8 mouse cellular contexts compared by ENCODE assay signal in genomic region chr13:75090411-75090779, GRCm38 (mm10). TPM values are rescaled to one million over a fixed set of nuclear protein-coding genes. Genes with fewer than 3 reads are reported as not detected.
DNase-seq lines count a peak whose midpoint lies in the region; ATAC-seq and TF ChIP-seq lines count a peak whose summit lies in the region.

No protein-coding gene starts in this region.

- peak overlapping the region; percentile 33 for H3K4me3 ChIP-seq in heart, embryonic 11.5 days (ENCODE audit: low read depth, low read length)
- peak overlapping the region; percentile 27 for H3K4me3 ChIP-seq in thymus, adult 2 months (ENCODE audit: control insufficient read depth, insufficient read depth, low read length)
- peak overlapping the region; percentile 28 for H3K4me3 ChIP-seq in liver, postnatal 0 days (ENCODE audit: low read depth, low read length)

- ATAC-seq in heart, embryonic 11.5 days (replicated peaks; ENCODE audit: insufficient number of reproducible peaks, low FRiP score, low TSS enrichment): no peak
- ATAC-seq in liver, postnatal 0 days: no peak

- H3K9me3 ChIP-seq in heart, embryonic 11.5 days (replicated peaks; ENCODE audit: control insufficient read depth, low read length): no peaks in the 10 kb centered on the region
- H3K9me3 ChIP-seq in liver, postnatal 0 days (ENCODE audit: low read length): no peaks in the 10 kb centered on the region

- H3K27me3 ChIP-seq in heart, embryonic 11.5 days (ENCODE audit: control insufficient read depth, insufficient read depth, low read length): peaks cover 19% of the 10 kb centered on the region
- H3K27me3 ChIP-seq in thymus, adult 2 months (ENCODE audit: control insufficient read depth, insufficient read depth, low read length): no peaks in the 10 kb centered on the region
- peaks cover 13% of the 10 kb centered on the region for H3K27me3 ChIP-seq in liver, postnatal 0 days (ENCODE audit: insufficient read depth, low read length)

- H3K36me3 ChIP-seq in heart, embryonic 11.5 days (ENCODE audit: control insufficient read depth, insufficient read depth, low read length): no peaks in the 10 kb centered on the region
- H3K36me3 ChIP-seq in thymus, adult 2 months (ENCODE audit: control insufficient read depth, insufficient read depth, low read length): no peaks in the 10 kb centered on the region
- no peaks in the 10 kb centered on the region for H3K36me3 ChIP-seq in liver, postnatal 0 days (replicated peaks; ENCODE audit: insufficient read depth, low read length)

- no peak for TF ChIP-seq CTCF in thymus, adult 2 months (IDR thresholded peaks at IDR 0.05; ENCODE audit: borderline replicate concordance, control insufficient read depth, extremely low read depth, insufficient read depth, low read length, poor library complexity)
- TF ChIP-seq CTCF in liver, postnatal 0 days (IDR thresholded peaks at IDR 0.05; ENCODE audit: low read depth): no peak

- no peak for TF ChIP-seq POLR2A in thymus, adult 2 months (IDR thresholded peaks at IDR 0.05; ENCODE audit: control insufficient read depth, extremely low read depth, insufficient read depth, low read length, poor library complexity)

- H3K4me1 ChIP-seq in heart, embryonic 11.5 days (ENCODE audit: control insufficient read depth, insufficient read depth, low read length): no peaks in the 10 kb centered on the region
- H3K4me1 ChIP-seq in thymus, adult 2 months (replicated peaks; ENCODE audit: control insufficient read depth, insufficient read depth, low read length): no peaks in the 10 kb centered on the region
- H3K4me1 ChIP-seq in liver, postnatal 0 days (ENCODE audit: insufficient read depth): peaks cover 4% of the 10 kb centered on the region; the same call in 1 of the 2 replicates

- no peak overlapping the region for H3K27ac ChIP-seq in heart, embryonic 11.5 days (ENCODE audit: low read depth, low read length)
- H3K27ac ChIP-seq in thymus, adult 2 months (ENCODE audit: control insufficient read depth, insufficient read depth, low read length): no peak overlapping the region
- no peak overlapping the region for H3K27ac ChIP-seq in liver, postnatal 0 days (ENCODE audit: low read depth)

- WGBS in heart, embryonic 11.5 days (ENCODE audit: insufficient replicate concordance): 1% methylated on average over 12 of the region's 12 CpGs
- WGBS in thymus, adult 2 months: 5% methylated on average over 12 of the region's 12 CpGs
- WGBS in liver, postnatal 0 days (ENCODE audit: insufficient replicate concordance): 3% methylated on average over 12 of the region's 12 CpGs

- no peak overlapping the region for H3K9ac ChIP-seq in heart, embryonic 11.5 days (ENCODE audit: low read depth, low read length)
- no peak overlapping the region for H3K9ac ChIP-seq in liver, postnatal 0 days (replicated peaks)

- H3K4me2 ChIP-seq in heart, embryonic 11.5 days: peak overlapping the region; percentile 67
- H3K4me2 ChIP-seq in liver, postnatal 0 days (ENCODE audit: low read depth, low read length): peak overlapping the region; percentile 44

- TF ChIP-seq EP300 in liver, postnatal 0 days (IDR thresholded peaks at IDR 0.05; ENCODE audit: low read depth): no peak

- no peak for DNase-seq in heart, adult 18-20 months
- DNase-seq in thymus, adult 2 months: no peak
- no peak for DNase-seq in thymus, adult 18-20 months
- DNase-seq in heart, postnatal 4 days: peak; percentile 7
- DNase-seq in liver, postnatal 0 days: no peak
- no peak for DNase-seq in ovary, adult 18-20 months (ENCODE audit: low spot score)
- DNase-seq in urinary bladder, postnatal 36 days (ENCODE audit: low spot score in 2 of 2): no peak

RNA-seq across cellular contexts. Expression of gene Pcsk1, which starts 0.8 kb away (rescaled TPM):
- 0.11 TPM in 1 of 2 replicates, not detected in the other for polyA plus RNA-seq in heart, embryonic 11.5 days (2014; fragmentation: Nextera tagmentation; extraction: Ambion mirVana)
- total RNA-seq in heart, adult 18-20 months (2021): under 1 TPM; 0.12 to 0.15 TPM
- polyA plus RNA-seq in thymus, adult 2 months (2012; rRNA removed): 0.22 and 0.32 TPM in 2 replicates
- under 1 TPM; 0.05 to 0.20 TPM for total RNA-seq in heart, postnatal 4 days (2021)
- polyA plus RNA-seq in liver, postnatal 0 days (2015; fragmentation: Nextera tagmentation; extraction: Ambion mirVana): not detected in 2 replicates
